Mouse (Mus musculus) yolk sac, embryonic 10.5 days (tissue): ENCODE data around the gene Ccdc141.

Experiments used
- DNase-seq: peaks from one replicate; pipeline ENCODE4 v3.0.0-alpha.2; 2017; ENCODE audit warnings: low spot score

Ccdc141 gene

DNA sequence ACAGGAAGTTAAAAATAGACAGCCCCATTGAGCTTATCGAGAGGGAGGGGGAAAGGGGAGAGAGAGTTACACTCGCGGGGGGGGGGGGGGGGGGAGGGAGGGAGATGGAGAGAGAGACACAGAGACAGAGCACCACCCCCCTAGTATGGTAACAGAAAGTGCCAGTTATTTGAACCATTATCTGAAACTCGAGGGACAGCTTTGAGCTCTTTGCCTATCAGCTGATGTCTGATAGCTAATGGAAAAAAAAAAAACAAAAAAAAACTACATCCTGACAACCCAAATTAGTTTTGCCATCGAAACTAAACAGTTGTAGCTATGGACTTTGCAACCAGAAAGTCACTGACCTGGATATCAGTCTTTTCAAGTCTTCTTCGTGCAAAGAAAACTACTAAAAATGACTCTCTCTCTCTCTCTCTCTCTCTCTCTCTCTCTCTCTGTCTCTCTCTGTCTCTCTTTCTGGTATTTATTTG is at the start of gene Ccdc141:
Ccdc141 (minus strand) TSS at position 4 of the 473 bp plus-strand sequence.
- DNase-seq: no peak

DNA sequence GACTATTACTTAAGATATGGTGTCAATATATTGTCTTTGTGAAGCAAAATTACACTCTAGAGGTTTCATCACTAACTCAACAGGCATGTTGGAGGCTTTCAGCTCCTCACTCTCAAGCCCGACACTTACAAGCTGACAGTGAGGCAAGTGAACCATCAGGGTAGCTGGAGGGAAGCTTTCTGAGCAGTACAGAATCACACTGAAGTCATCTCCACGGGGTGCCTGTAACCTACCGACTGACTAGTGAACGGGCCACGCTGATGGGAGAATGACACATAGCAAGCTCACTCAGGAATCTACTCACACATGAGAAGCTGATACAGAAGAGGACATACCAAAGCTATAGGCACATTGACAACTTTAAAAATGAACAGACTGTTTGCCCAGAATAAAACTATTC is 42.4 kb upstream of the Ccdc141 start:
- DNase-seq: no peak

DNA sequence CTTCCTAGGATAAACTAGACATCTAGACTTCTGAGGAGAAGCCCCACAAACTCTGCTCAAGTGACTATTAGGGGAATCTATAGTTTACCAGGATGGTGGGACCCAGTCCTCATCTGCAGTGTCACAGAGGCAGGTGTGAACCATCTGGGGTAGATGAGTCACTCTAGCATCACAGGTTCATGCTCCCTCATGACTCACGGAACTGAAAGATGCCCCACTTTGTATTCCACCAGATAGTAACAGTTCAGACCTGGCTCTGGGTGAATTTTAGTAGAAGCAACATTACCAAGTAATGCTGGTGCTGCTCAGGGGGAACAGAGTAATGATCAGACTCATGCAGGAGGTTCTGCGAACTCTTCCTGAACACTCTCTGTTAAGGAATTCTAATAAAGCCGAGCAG is 36.5 kb upstream of the Ccdc141 start:
- no peak for DNase-seq

DNA sequence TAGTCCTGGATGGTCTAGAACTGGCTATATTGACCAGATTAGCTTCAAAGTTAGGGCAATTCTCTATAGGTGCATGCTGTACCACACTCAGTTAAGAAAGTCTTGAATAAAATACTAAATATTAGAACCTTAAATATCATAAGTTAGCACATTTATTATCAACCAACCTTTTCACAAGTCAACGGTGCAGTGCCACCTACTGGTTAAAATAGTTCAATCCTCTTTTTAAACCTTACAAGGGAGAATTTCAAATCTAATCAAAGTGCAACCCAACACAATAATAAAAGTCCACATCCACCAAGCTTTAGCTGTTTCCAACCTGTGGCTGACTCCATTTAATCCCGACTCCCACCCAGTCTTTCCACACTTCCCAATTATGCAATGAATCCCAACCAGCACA is 33.5 kb upstream of the Ccdc141 start:
- DNase-seq: no peak

DNA sequence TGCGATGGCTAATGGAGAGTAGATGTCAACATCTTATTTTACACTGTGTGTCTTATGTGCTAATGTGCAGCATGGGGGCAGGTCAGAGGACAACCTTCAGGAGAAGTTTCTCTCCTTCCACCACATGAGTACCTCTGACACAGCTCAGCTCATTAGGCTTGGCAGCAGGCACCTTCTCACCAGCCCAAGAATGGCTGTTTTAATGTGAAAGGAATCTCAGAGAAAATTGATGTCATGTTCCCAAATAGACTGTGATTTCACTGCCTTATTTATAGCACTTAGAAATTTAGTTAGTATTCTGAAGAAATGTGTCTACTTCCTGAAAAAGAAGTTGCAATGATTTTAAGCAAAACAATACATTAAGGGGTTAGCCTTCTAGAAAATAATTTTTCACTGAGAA is 31.5 kb upstream of the Ccdc141 start:
- DNase-seq: no peak

DNA sequence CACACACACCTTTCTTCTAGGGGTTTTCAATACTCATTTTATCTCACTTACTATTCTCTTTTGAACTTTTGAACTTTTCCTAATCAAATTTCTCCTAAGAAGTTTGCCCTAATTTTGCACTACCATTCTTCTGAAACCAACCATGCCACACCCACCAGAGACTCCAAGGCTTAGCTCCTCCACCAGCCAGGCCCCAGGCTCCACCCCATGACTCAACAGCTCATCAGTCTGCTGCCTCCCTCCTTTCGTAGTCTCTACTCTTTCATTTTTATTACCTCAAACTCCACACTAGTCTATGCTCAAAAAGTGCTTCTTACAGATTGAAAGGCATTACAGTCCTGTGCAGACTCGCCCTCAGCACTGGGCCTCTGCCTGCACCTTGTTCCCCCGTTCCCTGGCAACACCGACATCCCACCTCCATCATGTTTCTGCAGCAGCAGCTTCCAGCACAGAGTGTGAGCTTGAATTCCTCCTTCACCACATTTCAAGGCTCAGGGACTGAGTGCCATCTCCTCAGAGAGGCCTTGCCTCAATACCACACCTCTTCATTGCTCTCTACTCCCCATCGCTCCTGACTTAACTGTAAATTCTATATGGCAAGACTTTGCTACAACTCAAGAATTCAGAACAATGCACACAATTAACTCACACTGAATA is 30.6 kb upstream of the Ccdc141 start:
- no peak for DNase-seq

DNA sequence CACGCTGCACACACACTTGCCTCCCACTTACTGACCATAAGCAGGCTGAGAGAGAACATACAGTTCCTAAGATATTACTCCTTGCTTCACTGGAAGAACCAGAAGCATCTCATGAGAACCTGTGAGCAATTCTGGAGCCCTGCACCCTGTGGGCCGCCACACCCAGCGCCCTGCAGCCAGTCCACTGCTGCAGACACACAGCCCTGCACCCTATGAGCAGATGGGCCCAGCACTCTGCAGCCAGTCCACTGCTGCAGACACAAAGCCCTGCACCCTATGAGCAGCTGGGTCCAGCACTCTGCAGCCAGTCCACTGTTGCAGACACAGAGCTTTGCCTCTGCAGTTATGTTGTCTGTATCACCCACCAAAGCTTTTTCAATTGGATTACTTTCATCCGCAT is 29.9 kb upstream of the Ccdc141 start:
- no peak for DNase-seq

DNA sequence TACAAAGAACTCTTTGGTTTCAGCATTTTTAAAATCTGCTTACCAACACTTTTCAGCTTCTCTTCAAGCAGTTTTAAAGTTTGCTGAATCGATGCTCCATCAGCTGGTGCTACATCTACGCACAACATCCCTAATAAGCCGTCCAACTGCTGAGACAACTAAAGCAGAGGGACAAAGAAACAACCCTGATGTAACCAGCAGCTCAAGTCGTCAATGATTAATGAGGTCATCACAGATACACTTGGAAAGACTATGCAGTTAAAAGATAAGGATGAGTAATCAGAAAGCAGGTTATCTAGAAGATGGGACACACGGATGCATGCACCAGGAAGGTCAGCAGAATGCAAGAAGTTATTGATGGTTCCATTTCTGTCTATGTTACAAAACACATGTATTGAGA is 27.8 kb upstream of the Ccdc141 start:
- no peak for DNase-seq

DNA sequence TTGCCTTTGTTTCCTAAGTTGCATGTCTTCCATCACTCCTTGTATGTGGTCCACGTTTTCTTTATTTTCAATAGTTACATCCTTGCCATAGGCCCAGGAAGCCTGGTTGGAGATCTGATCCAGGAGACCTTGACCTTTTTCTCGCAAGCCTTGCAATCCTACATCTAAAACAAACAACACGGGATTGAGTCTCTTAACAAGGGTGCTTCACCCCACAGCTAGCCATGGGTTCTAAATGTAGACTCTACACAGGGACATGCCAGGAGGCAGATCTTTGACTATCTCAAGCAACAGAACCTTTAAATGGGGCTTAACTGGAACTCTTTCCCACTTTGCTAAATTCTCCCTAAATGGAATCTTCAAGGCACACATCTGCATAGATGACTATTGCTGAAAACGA is 26.4 kb upstream of the Ccdc141 start:
- no peak for DNase-seq

DNA sequence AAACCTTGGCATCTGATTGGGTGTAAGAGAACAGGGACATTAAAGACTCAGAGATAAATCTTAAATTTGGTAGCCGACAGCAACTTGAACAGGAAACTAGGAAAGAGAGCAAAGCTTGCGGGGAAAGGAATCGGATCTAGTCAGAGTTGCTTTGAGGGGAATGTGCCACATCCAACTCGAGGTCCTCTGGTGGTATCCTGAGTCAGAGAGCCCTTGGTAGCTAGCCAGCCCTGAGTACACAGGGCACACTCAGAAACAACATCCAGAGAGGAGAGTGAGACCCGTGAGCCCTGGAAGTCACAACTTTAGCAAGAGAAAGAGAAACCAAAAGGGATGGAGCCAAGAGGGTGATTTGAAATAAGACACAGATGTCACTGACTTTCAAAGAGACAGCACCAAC is 24.6 kb upstream of the Ccdc141 start:
- DNase-seq: no peak

DNA sequence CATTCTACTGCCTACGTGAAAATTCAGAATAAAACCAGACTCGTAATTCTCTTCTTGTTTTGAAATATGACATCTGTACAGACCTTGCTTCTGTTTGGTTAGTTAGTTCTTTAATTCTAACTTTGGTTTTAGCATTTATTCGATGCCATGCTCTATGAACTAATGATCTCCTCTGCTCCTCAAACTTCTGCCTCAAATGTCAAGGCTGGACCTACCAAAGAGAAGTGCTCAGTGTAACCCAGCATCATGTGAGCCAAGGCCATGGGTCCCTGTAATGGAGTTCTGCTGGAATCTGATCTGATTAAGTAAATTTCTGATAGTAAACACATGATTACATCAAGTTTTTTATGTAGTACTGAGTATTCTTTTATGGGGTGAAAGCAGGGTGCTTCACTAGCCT is 21.4 kb upstream of the Ccdc141 start:
- no peak for DNase-seq

DNA sequence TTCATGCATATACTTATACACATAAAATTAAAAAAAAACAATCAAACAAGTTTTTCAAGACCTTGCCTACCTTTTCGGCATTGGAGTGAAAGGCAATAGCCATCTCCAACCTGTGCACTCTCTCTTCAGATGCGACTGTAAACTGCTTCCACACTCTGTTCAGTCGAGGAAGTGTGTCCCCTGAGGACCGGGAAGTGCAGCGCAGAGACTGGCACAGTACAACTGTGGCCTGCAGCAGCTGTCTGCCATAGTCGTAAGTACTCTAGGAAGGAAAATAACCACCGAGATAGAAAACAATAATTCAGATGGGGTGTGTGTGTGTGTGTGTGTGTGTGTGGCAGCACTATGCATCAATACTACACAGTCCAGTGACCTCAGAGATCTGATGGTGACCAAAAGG is 20.5 kb upstream of the Ccdc141 start:
- DNase-seq: no peak

DNA sequence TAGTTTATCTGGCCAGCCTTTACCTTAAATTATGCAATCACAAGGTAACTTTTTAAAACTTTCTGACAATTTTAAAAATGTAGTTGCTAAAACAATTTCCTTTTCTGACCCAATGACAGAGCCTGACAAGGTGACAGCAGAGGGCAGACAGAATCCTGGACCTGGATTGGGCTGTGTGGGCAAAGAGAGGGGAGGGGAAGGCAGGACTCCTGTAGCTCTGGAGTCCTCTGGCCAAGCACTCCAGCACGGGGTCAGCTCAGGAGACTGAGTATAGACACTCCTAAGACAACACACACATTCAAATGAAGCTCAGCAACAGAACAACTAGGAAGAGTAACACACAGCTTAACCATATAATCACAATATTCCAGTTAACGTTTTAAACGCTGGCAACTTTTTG is 19.9 kb upstream of the Ccdc141 start:
- no peak for DNase-seq

DNA sequence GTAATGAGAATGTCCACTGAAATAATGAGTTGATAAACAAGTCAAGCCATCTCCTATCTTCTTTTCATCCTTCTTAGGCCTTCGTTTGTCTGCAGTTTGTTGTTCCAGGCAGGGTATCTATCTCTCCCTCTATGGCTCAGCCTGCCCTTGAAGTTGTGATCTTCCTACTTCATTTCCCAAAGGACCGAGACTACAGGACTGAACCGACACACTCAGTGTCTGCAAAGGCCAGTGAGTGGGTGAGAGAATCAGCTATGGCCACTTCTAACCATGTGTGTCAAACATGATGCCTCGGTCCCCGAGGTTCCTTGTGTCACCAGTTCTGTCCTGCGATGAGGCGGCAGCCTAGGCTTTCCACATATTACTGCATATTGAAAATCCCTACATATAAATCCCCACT is 19.2 kb upstream of the Ccdc141 start:
- DNase-seq: no peak

DNA sequence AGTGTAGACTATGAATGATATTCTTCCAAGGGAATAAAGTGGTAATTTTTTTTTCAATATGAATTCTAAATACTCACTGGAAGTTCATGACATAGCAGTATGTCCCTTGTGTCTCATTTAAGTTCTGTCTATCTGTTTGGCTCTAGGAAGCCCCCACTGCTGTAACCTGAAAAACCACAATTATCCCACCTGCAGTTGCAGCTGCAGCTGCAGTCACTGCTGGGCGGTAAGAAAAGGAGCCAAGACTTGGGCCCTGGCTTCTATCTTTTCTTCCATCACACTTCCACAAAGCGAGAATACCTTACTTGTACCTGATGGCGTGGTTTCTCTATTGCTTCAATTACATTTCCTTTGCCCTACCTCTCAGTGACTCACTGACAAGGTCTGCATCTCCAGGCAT is 17.1 kb upstream of the Ccdc141 start:
- no peak for DNase-seq

DNA sequence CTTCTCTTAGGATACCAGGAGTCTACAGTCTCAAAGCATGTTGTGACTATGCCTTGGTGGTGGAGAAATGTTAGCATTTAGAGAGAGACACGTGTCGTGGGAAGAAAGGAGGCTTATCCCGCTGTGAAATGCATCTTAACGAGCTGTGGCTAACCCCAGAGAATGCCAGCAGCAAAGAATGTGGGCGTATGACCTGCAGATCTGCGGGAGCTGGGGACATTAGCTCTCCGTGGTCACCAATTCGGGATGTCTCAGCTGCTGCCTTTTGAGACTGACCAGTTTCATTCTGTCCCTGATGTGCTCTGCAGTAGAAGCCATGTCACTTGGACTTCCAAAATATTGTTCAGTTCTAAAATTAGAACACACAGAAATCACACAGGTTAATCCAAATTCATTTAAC is 16.5 kb upstream of the Ccdc141 start:
- no peak for DNase-seq

DNA sequence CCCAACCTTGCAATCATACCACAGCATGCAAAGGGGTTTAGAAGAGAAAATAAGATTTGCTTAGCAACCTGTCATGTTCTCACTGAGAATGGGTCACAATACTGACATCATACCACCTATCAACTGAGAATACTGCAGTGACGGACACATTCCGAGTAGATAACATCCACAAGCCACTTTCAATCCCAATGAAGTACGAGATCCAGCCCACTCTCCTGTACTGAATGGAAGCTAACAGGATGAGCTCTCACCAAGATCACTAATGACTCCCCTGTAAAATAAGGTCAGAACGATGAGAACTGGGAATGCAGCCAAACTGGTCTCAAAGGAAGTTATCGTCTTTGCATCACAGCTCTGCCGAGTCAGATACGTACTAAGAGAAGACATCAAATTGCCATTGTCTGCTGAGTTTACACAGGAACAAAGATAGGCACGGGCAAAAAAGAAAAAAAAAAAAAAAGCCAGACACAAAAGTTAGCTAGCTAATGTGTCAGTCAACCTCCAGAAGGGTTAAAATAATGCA is 13.7 kb upstream of the Ccdc141 start:
- no peak for DNase-seq

DNA sequence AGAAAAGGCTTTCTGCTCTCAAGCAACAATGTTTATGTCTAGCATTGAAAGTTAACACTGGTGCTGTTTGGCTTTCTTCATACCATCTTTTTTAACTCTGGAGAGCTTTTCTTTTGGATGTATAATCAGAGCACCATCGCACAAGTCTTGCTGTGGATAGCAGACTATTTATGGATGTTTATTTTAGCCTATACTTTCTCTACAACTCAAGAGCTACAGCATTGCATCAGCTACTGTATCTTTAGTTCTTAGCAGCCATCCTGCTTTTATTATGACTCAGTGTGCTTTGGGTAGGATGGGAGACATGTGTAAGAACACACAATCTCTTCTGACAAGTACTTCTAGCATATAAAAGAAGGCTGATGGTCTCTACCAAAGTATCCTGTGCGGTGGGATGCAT is 13.2 kb upstream of the Ccdc141 start:
- DNase-seq: no peak

DNA sequence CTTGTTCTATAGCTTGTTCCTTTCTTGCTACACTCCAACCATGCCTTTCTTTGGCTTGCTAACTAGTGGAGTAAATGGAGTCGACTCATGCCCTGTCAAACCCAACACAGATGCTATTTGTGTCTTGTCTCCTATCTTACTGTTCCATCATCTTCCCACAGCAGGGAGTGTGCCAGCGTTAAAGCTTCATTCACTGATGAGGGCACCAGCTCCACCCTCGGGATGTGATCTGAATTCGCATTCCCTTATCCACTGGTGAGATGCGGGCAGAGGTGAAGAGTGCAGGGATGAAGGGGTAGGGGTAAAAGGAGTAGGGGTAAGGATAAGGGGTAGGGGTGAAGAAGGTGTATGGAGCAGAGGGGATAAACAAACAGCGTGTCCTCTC is 12.6 kb upstream of the Ccdc141 start:
- DNase-seq: no peak

DNA sequence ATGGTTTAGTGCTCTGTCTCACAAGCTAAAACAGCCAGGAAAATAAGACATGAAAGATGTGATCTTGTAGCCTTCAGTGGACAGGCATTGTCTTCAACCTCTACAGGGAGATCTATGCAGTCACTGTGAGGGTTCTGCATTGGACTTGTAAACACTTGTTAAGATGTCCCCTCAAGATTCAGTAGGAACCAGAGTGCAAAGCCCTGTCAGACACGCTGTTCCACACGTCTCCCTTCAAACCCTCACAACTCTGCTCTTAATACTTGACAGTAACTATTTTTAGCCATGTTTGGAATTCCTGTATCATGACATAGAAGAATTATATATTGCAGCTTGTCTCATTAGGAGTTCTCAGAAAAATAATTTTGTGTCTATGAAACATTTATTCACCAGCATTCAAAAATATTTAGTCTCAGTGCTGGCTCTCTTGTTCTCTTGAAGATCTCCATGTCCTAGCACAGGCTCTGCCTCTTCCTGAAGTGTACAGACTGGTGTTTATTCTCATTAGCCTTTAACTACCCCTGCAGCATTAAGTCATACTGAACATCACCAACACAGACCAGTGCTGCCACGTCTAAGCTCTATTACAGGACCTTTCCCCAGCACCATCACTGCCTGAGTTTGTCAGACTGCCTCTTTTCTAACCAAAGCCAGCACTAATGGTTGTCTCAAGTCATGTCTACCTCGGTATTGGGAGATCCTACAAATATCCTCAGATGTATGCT is 12.0 kb upstream of the Ccdc141 start:
- no peak for DNase-seq

DNA sequence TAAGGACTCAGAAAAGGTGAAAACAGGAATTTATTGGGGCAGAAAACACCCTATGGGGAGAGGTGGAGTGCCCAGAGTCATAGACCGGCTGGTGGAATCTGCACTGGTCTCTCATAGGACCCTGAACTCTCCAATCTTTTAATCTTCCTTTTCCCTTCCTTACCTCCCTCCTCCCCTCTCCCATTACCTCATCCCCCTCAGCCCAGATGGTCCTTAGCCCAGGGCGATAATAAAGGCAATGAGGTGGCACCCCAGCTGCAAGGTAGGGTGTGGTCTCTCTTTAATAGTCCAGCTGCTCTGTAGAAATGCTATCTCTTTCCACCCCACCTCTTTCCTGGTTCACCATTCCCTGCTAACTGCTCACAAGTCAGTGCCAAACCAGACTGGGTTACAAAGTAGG is 7.0 kb upstream of the Ccdc141 start:
- peak; percentile 26 for DNase-seq

DNA sequence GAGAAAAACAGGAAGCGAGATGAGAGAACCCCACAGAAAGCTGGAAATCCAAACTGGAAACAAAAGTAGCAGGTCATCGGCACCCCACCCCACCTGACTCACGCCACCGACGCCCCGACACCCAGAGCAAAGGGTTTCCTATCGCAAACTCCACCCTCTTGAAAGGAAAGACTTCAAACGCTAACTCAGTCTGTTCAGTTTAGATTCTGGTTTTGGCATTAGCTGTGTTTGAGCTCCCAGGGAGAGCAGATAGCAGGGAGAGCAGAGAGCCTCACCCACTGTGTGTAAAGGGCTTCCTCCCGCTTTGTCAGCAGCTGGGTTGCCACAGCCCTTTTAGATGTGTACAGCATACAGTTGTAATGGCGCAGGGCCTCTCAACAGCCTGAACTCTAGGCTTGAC is 6.0 kb upstream of the Ccdc141 start:
- peak; percentile 37 for DNase-seq

DNA sequence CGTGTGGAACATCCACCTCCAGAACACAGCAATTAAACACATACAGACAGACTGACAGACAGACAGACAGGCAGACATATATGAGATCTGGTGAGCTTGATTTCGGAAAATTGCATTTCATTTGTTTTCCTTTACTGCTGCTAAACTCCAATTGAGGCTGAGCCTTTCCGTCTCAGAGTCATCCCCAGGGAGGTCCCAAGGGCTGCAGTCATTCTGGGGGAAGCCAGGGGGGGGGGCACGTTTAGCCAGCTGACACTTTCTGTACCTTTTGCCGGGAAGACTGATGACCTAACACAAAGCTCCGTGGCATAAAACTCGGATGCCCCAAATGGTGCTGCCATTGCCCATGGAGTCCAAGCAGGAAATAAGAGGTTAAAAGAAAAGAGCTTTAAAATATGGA is 5.0 kb upstream of the Ccdc141 start:
- no peak for DNase-seq

DNA sequence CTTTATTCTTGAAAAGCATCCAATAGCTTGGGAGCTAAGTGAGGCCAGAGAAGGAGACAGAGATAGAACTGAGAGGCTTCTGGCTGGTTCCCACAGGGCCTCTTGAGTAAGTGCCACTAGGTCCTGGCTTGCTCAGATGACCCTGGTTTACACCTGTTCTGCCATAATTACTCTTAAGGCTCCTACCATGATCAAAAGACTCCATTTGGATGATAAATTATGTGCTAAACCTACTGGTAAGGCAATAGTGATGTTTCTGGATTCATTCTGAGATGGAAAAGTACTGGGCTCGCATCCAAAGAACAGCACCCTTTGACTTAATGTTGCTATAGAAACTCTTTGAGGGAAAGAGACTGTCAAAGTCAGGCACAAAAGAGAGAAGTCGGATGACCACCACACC is 3.9 kb upstream of the Ccdc141 start:
- no peak for DNase-seq
